Mouse (Mus musculus) bone marrow, adult 2 months (tissue): Measurements from ENCODE around the gene Arhgap1. TPM values are rescaled to one million over a fixed set of nuclear protein-coding genes. Genes with fewer than 3 reads are reported as not detected.

Experiments used
- H3K27ac ChIP-seq: fragments of 200-500 bp; 2 replicates; pipeline ENCODE4 v1.5.1; 2012; ENCODE audit warnings: low read depth, mild to moderate bottlenecking, control low read depth, inconsistent platforms, low read length; ENCODE audit not compliant: control insufficient read depth, poor library complexity, insufficient read depth
- H3K4me1 ChIP-seq: fragments of 200-500 bp; 2 replicates; pipeline ENCODE4 v1.6.1; 2011; ENCODE audit warnings: low read length; ENCODE audit not compliant: control insufficient read depth, insufficient read depth
- H3K4me3 ChIP-seq: fragments of 200-500 bp; replicated peaks from 2 replicates; pipeline ENCODE3; 2011; ENCODE audit warnings: mild to moderate bottlenecking, low read depth, low read length, control low read depth; ENCODE audit not compliant: control insufficient read depth
- CTCF ChIP-seq: fragments of 200-500 bp; IDR thresholded peaks from 2 replicates; pipeline ENCODE4 v1.5.1; 2011; ENCODE audit warnings: low read length, control low read depth; ENCODE audit not compliant: control insufficient read depth, insufficient read depth
- POLR2A ChIP-seq: fragments of 200-500 bp; IDR thresholded peaks from 2 replicates; pipeline ENCODE4 v1.6.1; 2011; ENCODE audit warnings: low read depth, mild to moderate bottlenecking, control low read depth, low read length, borderline replicate concordance; ENCODE audit not compliant: control insufficient read depth
- WGBS: fragments of 180-500 bp; shearing (Covaris S2); methylation state at CpG from one replicate; pipeline ENCODE4 v1.1.7; 2018; 5-methylcytosine and 5-hydroxymethylcytosine counted together
- polyA plus RNA-seq: library from polyadenylated mRNA; stranded (reverse); fragments of >200 nt; gene quantifications from 2 replicates; pipeline ENCODE4 v1.2.4, GENCODE M21; 2011; ENCODE audit warnings: low replicate concordance; ENCODE audit not compliant: missing spikeins, insufficient read depth, insufficient read length

Arhgap1 gene
- polyA plus RNA-seq, 1 experiment, result 35.2 TPM

GRCm38 (mm10) chr2:91689452-91689851, 39.8 kb downstream of the Arhgap1 start:
- WGBS, result 90% methylated on average over 7 of the region's 7 CpGs
- TF ChIP-seq POLR2A (no peak), CTCF (no peak)
- Histone ChIP-seq H3K4me3 (no peak overlapping the region), H3K27ac (no peak overlapping the region), H3K4me1 (no peaks in the 10 kb centered on the region)

GRCm38 (mm10) chr2:91695436-91696224, 46.0 kb downstream of the Arhgap1 start:
- 81% methylated on average over 10 of the region's 10 CpGs for WGBS
- no peak overlapping the region for H3K27ac ChIP-seq
- H3K4me1 ChIP-seq, result no peaks in the 10 kb centered on the region; the same call in 1 of the 2 replicates
- TF ChIP-seq POLR2A (no peak), CTCF (no peak)
- no peak overlapping the region for H3K4me3 ChIP-seq

GRCm38 (mm10) chr2:91696225-91696590, 46.5 kb downstream of the Arhgap1 start:
- WGBS, result 42% methylated on average over 1 of the region's 1 CpGs
- H3K4me1 ChIP-seq, result no peaks in the 10 kb centered on the region; the same call in 1 of the 2 replicates
- no peak overlapping the region for H3K4me3 ChIP-seq
- no peak overlapping the region for H3K27ac ChIP-seq
- TF ChIP-seq POLR2A (no peak), CTCF (no peak)

GRCm38 (mm10) chr2:91699225-91699624, 49.6 kb downstream of the Arhgap1 start:
- 63% methylated on average over 1 of the region's 1 CpGs for WGBS
- Histone ChIP-seq H3K4me1 (no peaks in the 10 kb centered on the region; the same call in 1 of the 2 replicates), H3K4me3 (no peak overlapping the region), H3K27ac (no peak overlapping the region)
- no peak for TF ChIP-seq CTCF
- no peak for TF ChIP-seq POLR2A

GRCm38 (mm10) chr2:91701366-91701765, 51.7 kb downstream of the Arhgap1 start:
- TF ChIP-seq POLR2A (no peak), CTCF (no peak)
- H3K4me3 ChIP-seq, result no peak overlapping the region
- H3K4me1 ChIP-seq, result no peaks in the 10 kb centered on the region
- no peak overlapping the region for H3K27ac ChIP-seq
- 93% methylated on average over 2 of the region's 2 CpGs for WGBS

- Histone ChIP-seq H3K27ac (no peak overlapping the region), H3K4me1 (peaks cover 2% of the 10 kb centered on the region), H3K4me3 (no peak overlapping the region)
- WGBS, result 74% methylated on average over 6 of the region's 6 CpGs
- TF ChIP-seq POLR2A (no peak), CTCF (no peak)
Measured at GRCm38 (mm10) chr2:91705736-91706135, 56.1 kb downstream of the Arhgap1 start.

GRCm38 (mm10) chr2:91706456-91706855, 56.8 kb downstream of the Arhgap1 start:
- Histone ChIP-seq H3K27ac (no peak overlapping the region), H3K4me1 (peaks cover 2% of the 10 kb centered on the region), H3K4me3 (no peak overlapping the region)
- no peak for TF ChIP-seq POLR2A
- TF ChIP-seq CTCF, result no peak

- peaks cover 2% of the 10 kb centered on the region for H3K4me1 ChIP-seq
- H3K27ac ChIP-seq, result no peak overlapping the region
- H3K4me3 ChIP-seq, result no peak overlapping the region
- 91% methylated on average over 6 of the region's 6 CpGs for WGBS
- TF ChIP-seq CTCF (no peak), POLR2A (no peak)
Measured at GRCm38 (mm10) chr2:91708361-91708760, 58.7 kb downstream of the Arhgap1 start.
